Comparison of ENCODE assay signal across 9 mouse cellular contexts in the genomic region with DNA sequence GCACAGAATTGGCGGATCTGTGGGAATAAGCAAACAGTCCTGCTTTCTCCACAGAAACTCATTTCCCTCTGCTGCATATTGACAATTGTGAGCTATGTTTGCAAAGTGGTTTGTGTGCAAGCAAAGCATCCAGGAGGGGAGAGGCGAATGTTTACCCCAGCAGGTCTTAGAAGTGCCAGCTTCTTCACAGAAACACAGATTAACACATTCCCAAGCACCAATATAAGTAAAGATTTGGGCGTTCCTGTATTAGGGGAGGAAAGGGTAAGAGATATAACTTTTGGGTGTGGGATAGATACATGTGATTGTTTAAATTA.
DNase-seq lines count a peak whose midpoint lies in the region; ATAC-seq and TF ChIP-seq lines count a peak whose summit lies in the region.
"Had no signal": no experiment of that assay in that cellular context is flagged by ENCODE, and none has a peak within 500 bp of the region (broad histone marks: within the 10 kb centered on the region; RNA-seq: fewer than 3 reads in every experiment).

No protein-coding gene starts in this region.

- WGBS in neural tube, embryonic 12.5 days: 72% methylated on average over 3 of the region's 3 CpGs
- 35% methylated on average over 3 of the region's 3 CpGs for WGBS in intestine, postnatal 0 days
- 31% methylated on average over 3 of the region's 3 CpGs for WGBS in stomach, postnatal 0 days

- peak overlapping the region; percentile 24; the same call in 1 of the 2 replicates for H3K4me2 ChIP-seq in neural tube, embryonic 12.5 days (replicated peaks)
- H3K4me2 ChIP-seq in intestine, postnatal 0 days (replicated peaks; ENCODE audit: low read depth): peak overlapping the region; percentile 55
- H3K4me2 ChIP-seq in stomach, postnatal 0 days (replicated peaks; ENCODE audit: low read depth): peak overlapping the region; percentile 44

- no peaks in the 10 kb centered on the region for H3K27me3 ChIP-seq in neural tube, embryonic 12.5 days (replicated peaks)
- H3K27me3 ChIP-seq in intestine, postnatal 0 days (replicated peaks; ENCODE audit: control insufficient read depth, insufficient read depth, low read length): no peaks in the 10 kb centered on the region
- no peaks in the 10 kb centered on the region for H3K27me3 ChIP-seq in stomach, postnatal 0 days (ENCODE audit: control insufficient read depth, insufficient read depth, low read length)

- no peak for TF ChIP-seq CTCF in intestine, postnatal 0 days (IDR thresholded peaks at IDR 0.05; ENCODE audit: low read depth)
- TF ChIP-seq CTCF in stomach, postnatal 0 days (IDR thresholded peaks at IDR 0.05; ENCODE audit: low read depth): no peak

- peaks cover 8% of the 10 kb centered on the region; the same call in 1 of the 2 replicates for H3K4me1 ChIP-seq in neural tube, embryonic 12.5 days
- H3K4me1 ChIP-seq in intestine, postnatal 0 days (replicated peaks; ENCODE audit: control insufficient read depth, insufficient read depth, low read length): no peaks in the 10 kb centered on the region
- no peaks in the 10 kb centered on the region for H3K4me1 ChIP-seq in stomach, postnatal 0 days (replicated peaks; ENCODE audit: control insufficient read depth, insufficient read depth)

- no peak for ATAC-seq in neural tube, embryonic 12.5 days (ENCODE audit: low FRiP score, low read depth)
- ATAC-seq in intestine, postnatal 0 days: no peak
- ATAC-seq in stomach, postnatal 0 days (ENCODE audit: low FRiP score, low TSS enrichment): no peak

- DNase-seq in kidney, adult 18-20 months: peak; percentile 19
- DNase-seq in kidney, postnatal 4 days: no peak
- DNase-seq in neural tube, embryonic 10.5 days (ENCODE audit: extremely low spot score, low spot score): no peak
- peak; percentile 70 for DNase-seq in stomach, postnatal 0 days (ENCODE audit: low spot score)
- DNase-seq in B cell, adult 2 months: no peak
- no peak for DNase-seq in right cerebral cortex, postnatal 14 days
- DNase-seq: layer of hippocampus, adult 9-11 months had no signal

- no peak overlapping the region for H3K27ac ChIP-seq in neural tube, embryonic 12.5 days
- no peak overlapping the region for H3K27ac ChIP-seq in intestine, postnatal 0 days (ENCODE audit: low read depth, low read length)
- peak overlapping the region; percentile 74 for H3K27ac ChIP-seq in stomach, postnatal 0 days (replicated peaks)

- H3K9me3 ChIP-seq in neural tube, embryonic 12.5 days: no peaks in the 10 kb centered on the region
- H3K9me3 ChIP-seq in intestine, postnatal 0 days (ENCODE audit: control insufficient read depth): no peaks in the 10 kb centered on the region
- H3K9me3 ChIP-seq in stomach, postnatal 0 days (ENCODE audit: control insufficient read depth, low read length): no peaks in the 10 kb centered on the region

- TF ChIP-seq EP300 in stomach, postnatal 0 days (optimal IDR thresholded peaks at IDR 0.05): no peak

- H3K9ac ChIP-seq in neural tube, embryonic 12.5 days: no peak overlapping the region
- H3K9ac ChIP-seq in intestine, postnatal 0 days (ENCODE audit: low read depth, low read length): no peak overlapping the region
- no peak overlapping the region for H3K9ac ChIP-seq in stomach, postnatal 0 days (ENCODE audit: low read length)

- H3K4me3 ChIP-seq in neural tube, embryonic 12.5 days: no peak overlapping the region
- H3K4me3 ChIP-seq in intestine, postnatal 0 days (ENCODE audit: low read depth, low read length): no peak overlapping the region
- H3K4me3 ChIP-seq in stomach, postnatal 0 days (ENCODE audit: low read depth, low read length): no peak overlapping the region

- no peaks in the 10 kb centered on the region for H3K36me3 ChIP-seq in neural tube, embryonic 12.5 days
- H3K36me3 ChIP-seq in intestine, postnatal 0 days (ENCODE audit: control insufficient read depth, insufficient read depth): no peaks in the 10 kb centered on the region
- no peaks in the 10 kb centered on the region for H3K36me3 ChIP-seq in stomach, postnatal 0 days (ENCODE audit: control insufficient read depth, insufficient read depth, low read length)

Comparison
In these comparisons a context has a peak if more than half of its experiments do, and no peak if none do; other contexts are left out.
1. DNase-seq: peak in kidney, adult 18-20 months (single experiment) and stomach, postnatal 0 days (single experiment); none in kidney, postnatal 4 days (0 of 2), neural tube, embryonic 10.5 days (single experiment), B cell, adult 2 months (0 of 2) and right cerebral cortex, postnatal 14 days (single experiment).
2. Peak in every context shown above with its lines, with median percentiles within 50 percentile points of each other: H3K4me2 ChIP-seq.